Mouse (Mus musculus) liver, embryonic 14 days (tissue): ENCODE results near the gene Ptpn23. TPM values are rescaled to one million over a fixed set of nuclear protein-coding genes. Genes with fewer than 3 reads are reported as not detected.

ENCODE experiments used
- polyA plus RNA-seq: library from polyadenylated mRNA; depleted of rRNA; stranded (reverse); fragments of >200 nt; gene quantifications from 2 replicates; pipeline ENCODE4 v1.2.3, GENCODE M21; 2012; rRNA removed

The Ptpn23 gene
- polyA plus RNA-seq, result 3.2 and 4.1 TPM in 2 replicates

GRCm38 (mm10) chr9:110408099-110408773 lies at the start of gene Ptpn23:
Gene Ptpn23, minus strand, starts transcription at chr9:110408213.

GRCm38 (mm10) chr9:110419511-110420112 lies 11.6 kb upstream of the Ptpn23 start, which contains the start of gene Ngp:
Gene Ngp, plus strand, starts transcription at chr9:110419747.

Other genes with a start within 250 kb of the Ptpn23 start
- 0.20 and 0.23 TPM in 2 replicates for gene Cspg5, start 164.4 kb downstream of the Ptpn23 start, polyA plus RNA-seq
- gene Elp6, start 103.0 kb downstream of the Ptpn23 start, polyA plus RNA-seq, result 7.8 and 8.1 TPM in 2 replicates
- 7.0 and 10.0 TPM in 2 replicates for gene Scap, start 74.9 kb downstream of the Ptpn23 start, polyA plus RNA-seq
- gene Ngp, start 11.5 kb upstream of the Ptpn23 start, polyA plus RNA-seq, result 30.1 and 49.8 TPM in 2 replicates
- gene Klhl18, start 68.5 kb upstream of the Ptpn23 start, polyA plus RNA-seq, result 2.6 and 2.8 TPM in 2 replicates
- 0.14 and 0.15 TPM in 2 replicates for gene Kif9, start 68.7 kb upstream of the Ptpn23 start, polyA plus RNA-seq
- gene Setd2, start 124.4 kb upstream of the Ptpn23 start, polyA plus RNA-seq, result 25.9 and 27.1 TPM in 2 replicates
- gene Nradd, start 216.2 kb upstream of the Ptpn23 start, polyA plus RNA-seq, result 1.4 and 1.7 TPM in 2 replicates
- gene Nbeal2, start 245.9 kb upstream of the Ptpn23 start, polyA plus RNA-seq, result 3.5 and 3.9 TPM in 2 replicates
- gene Ccdc12, start 248.3 kb upstream of the Ptpn23 start, polyA plus RNA-seq, result 71.9 and 74.5 TPM in 2 replicates